Mouse (Mus musculus) macrophage (primary cell): ENCODE measurements around the gene Zfp687. TPM values are rescaled to one million over a fixed set of nuclear protein-coding genes. Genes with fewer than 3 reads are reported as not detected.

Source experiments
- H3K27ac ChIP-seq: fragments of 350-480 bp; formaldehyde crosslinking; 2 replicates; pipeline ENCODE4 v1.9.0; 2021
- H3K36me3 ChIP-seq: fragments of 350-480 bp; formaldehyde crosslinking; 2 replicates; pipeline ENCODE4 v1.9.0; 2021; ENCODE audit errors: inconsistent target
- H3K4me3 ChIP-seq: fragments of 350-480 bp; formaldehyde crosslinking; 2 replicates; pipeline ENCODE4 v1.9.0; 2021; ENCODE audit errors: inconsistent target
- H3K79me2 ChIP-seq: fragments of 350-480 bp; formaldehyde crosslinking; 2 replicates; pipeline ENCODE4 v1.9.0; 2021; ENCODE audit errors: inconsistent target
- WGBS: methylation state at CpG from one replicate; pipeline ENCODE4 v1.1.7; 2026; ENCODE audit warnings: inconsistent platforms; ENCODE audit not compliant: missing documents; 5-methylcytosine and 5-hydroxymethylcytosine counted together
- polyA plus RNA-seq: library from polyadenylated mRNA; stranded (reverse); fragments of 250-400 nt; gene quantifications from 3 replicates; pipeline ENCODE4 v1.2.4, GENCODE M21; 2018; ENCODE audit warnings: inconsistent platforms

Zfp687 gene
- polyA plus RNA-seq, 1 experiment from 2014 or later, result 8.9 TPM

- peaks cover 1% of the 10 kb centered on the region; the same call in 1 of the 2 replicates for H3K79me2 ChIP-seq
- H3K36me3 ChIP-seq, result peaks cover 72% of the 10 kb centered on the region
- H3K4me3 ChIP-seq, result no peak overlapping the region
- WGBS, result 87% methylated on average over 9 of the region's 9 CpGs
- H3K27ac ChIP-seq, result no peak overlapping the region
Measured at GRCm38 (mm10) chr3:95007706-95008105, 7.5 kb downstream of the Zfp687 start.

GRCm38 (mm10) chr3:95005651-95006050 lies 9.6 kb downstream of the Zfp687 start:
- Histone ChIP-seq H3K36me3 (peaks cover 74% of the 10 kb centered on the region), H3K79me2 (no peaks in the 10 kb centered on the region), H3K27ac (no peak overlapping the region), H3K4me3 (no peak overlapping the region)
- 94% methylated on average over 3 of the region's 3 CpGs for WGBS

GRCm38 (mm10) chr3:95003273-95003672 lies 12.0 kb downstream of the Zfp687 start:
- H3K79me2 ChIP-seq, result no peaks in the 10 kb centered on the region
- no peak overlapping the region for H3K27ac ChIP-seq
- peaks cover 76% of the 10 kb centered on the region for H3K36me3 ChIP-seq
- H3K4me3 ChIP-seq, result no peak overlapping the region

DNA sequence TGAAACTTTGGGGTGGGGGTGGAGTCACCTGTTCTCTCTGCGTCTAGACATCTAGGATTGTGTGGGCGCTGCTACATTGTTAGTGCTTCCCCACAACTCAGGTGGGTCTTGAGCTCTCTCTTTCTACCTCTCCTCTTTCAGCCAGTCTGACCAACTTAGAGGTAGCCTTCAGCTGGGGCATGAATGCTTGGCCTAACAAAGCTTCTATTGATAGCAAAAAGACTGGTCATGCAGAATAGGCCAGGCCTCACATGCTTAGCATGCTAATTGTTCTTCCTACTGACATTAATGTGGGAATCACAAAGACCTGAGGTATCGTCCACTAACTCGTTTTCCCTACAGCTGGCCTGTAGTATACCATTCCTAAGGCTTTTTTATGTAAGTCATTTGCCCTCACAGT lies 12.7 kb downstream of the Zfp687 start:
- 96% methylated on average over 4 of the region's 4 CpGs for WGBS
- H3K4me3 ChIP-seq, result no peak overlapping the region
- H3K27ac ChIP-seq, result no peak overlapping the region
- no peaks in the 10 kb centered on the region for H3K79me2 ChIP-seq
- peaks cover 74% of the 10 kb centered on the region for H3K36me3 ChIP-seq

DNA sequence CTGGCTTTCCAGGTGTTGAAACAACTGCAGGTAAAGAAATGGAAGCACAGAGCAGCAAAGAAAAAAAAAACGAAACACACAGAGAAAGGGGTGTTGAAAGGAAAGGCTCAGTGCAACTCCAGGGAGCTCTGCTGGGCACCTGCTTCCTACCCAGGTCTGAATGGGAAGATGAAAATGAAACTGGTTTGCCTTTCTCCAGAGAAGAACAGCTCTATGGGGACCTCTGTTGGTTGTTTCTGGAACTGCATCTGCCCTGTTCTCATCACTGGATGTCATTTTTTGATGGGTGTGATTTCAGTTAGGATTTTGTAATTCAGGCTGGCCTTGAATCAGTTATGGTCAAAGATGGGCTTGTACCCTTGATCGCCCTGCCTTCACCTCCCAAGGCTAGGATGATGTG lies 18.3 kb downstream of the Zfp687 start:
- WGBS, result 28% methylated on average over 2 of the region's 2 CpGs

GRCm38 (mm10) chr3:94989159-94989761 lies 26.0 kb downstream of the Zfp687 start:
- Histone ChIP-seq H3K4me3 (no peak overlapping the region), H3K27ac (no peak overlapping the region), H3K36me3 (peaks cover 26% of the 10 kb centered on the region; the same call in 1 of the 2 replicates), H3K79me2 (peaks cover 54% of the 10 kb centered on the region)
- 98% methylated on average over 9 of the region's 9 CpGs for WGBS

More for the DNA sequence above, 18.3 kb downstream of the Zfp687 start:
- peaks cover 10% of the 10 kb centered on the region; the same call in 1 of the 2 replicates for H3K79me2 ChIP-seq
- peak overlapping the region; percentile 2; the same call in 1 of the 2 replicates for H3K27ac ChIP-seq
- H3K36me3 ChIP-seq, result peaks cover 43% of the 10 kb centered on the region
- no peak overlapping the region for H3K4me3 ChIP-seq

GRCm38 (mm10) chr3:94987578-94987977 lies 27.7 kb downstream of the Zfp687 start:
- Histone ChIP-seq H3K36me3 (peaks cover 32% of the 10 kb centered on the region; the same call in 1 of the 2 replicates), H3K79me2 (peaks cover 70% of the 10 kb centered on the region), H3K4me3 (no peak overlapping the region), H3K27ac (peak overlapping the region; percentile 58)

DNA sequence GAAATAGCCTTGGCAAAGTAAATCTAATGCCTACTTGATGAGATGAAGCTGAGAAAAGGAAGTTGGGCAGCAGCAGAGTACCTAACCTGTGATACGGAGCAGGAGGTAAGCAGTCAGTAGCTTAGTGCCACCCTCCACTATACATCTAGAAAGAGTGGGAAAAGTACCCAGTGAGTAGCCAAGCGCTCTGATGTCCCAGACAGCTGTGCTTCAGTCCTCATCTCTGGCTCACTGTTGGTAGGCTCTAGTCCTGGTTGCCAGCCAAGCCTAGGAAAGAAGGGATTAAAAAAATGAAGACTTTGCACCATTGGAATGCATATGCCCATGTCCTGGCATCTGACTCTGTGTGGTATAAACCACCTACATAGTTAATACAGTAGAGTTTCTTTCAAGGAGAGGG lies 29.7 kb downstream of the Zfp687 start:
- Histone ChIP-seq H3K27ac (no peak overlapping the region), H3K36me3 (peaks cover 33% of the 10 kb centered on the region; the same call in 1 of the 2 replicates), H3K4me3 (no peak overlapping the region), H3K79me2 (peaks cover 90% of the 10 kb centered on the region)
- WGBS, result 95% methylated on average over 2 of the region's 2 CpGs

DNA sequence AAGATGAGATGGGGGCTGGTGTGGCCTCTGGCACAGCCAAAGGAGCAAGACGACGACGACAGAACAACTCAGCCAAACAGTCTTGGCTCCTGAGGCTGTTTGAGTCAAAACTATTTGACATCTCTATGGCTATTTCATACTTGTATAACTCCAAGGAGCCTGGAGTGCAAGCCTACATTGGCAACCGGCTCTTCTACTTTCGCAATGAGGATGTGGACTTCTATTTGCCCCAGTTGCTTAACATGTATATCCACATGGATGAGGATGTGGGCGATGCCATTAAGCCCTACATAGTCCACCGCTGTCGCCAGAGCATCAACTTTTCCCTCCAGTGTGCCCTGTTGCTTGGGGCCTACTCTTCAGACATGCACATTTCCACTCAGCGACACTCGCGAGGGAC lies 30.9 kb downstream of the Zfp687 start:
- H3K36me3 ChIP-seq, result peaks cover 27% of the 10 kb centered on the region; the same call in 1 of the 2 replicates
- H3K4me3 ChIP-seq, result no peak overlapping the region
- WGBS, result 80% methylated on average over 11 of the region's 11 CpGs
- no peak overlapping the region for H3K27ac ChIP-seq
- peaks cover 94% of the 10 kb centered on the region for H3K79me2 ChIP-seq

DNA sequence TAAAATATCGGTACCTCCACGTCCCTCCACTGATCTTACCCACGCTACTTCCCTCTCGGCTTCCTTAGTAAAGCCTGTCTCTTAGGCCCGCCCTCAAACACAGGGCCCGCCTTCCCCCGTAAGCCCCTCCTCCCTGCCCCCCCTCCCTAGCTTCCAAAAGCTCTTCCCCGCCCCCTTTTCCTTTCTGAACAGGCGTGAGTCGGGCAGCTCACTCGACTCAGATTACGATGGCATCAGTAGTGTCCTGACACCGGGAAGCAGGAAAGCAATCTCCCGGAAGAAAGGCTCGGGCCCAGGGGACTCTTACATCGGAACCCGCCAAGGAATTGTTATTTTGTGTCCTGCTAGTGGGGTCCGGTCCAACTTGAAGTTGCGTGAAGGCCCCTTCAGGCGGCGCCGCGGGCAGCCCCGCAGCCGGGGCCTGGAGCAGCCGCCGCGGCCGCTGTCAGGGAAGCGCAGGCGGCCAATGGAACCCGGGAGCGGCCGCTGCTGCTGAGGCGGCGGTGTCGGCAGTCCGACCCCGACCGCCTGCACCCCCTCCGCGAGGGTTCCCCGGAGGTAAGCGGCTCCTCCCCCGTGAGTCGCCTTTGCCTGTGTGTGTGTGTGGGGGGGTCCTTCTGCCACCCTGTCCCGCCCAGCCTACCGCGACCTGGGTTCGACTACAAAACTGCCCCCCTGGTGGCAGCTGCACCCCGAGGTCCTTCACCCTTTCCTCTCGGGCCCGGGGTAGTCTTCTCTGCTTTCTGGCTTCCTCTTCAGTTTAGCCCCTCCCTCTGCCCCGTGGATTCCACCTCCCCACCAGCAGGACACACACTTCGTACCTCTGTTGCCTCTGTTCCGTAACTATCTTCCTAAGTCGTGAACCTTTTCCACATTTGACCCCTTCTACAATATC lies 40.5 kb downstream of the Zfp687 start, which contains the start of gene Pi4kb:
Gene Pi4kb (plus strand): TSS at position 204 of the 895 bp plus-strand sequence.
- under 1% methylated on average over 57 of the region's 57 CpGs for WGBS

GRCm38 (mm10) chr3:94974026-94974527 lies 41.2 kb downstream of the Zfp687 start:
- peaks cover 42% of the 10 kb centered on the region for H3K79me2 ChIP-seq
- H3K4me3 ChIP-seq, result peak overlapping the region; percentile 76
- H3K36me3 ChIP-seq, result no peaks in the 10 kb centered on the region
- peak overlapping the region; percentile 83 for H3K27ac ChIP-seq
- 30% methylated on average over 9 of the region's 9 CpGs for WGBS

More for the DNA sequence above, 40.5 kb downstream of the Zfp687 start, which contains the start of gene Pi4kb:
- peak within 1 kb of the TSS; percentile 83 for H3K27ac ChIP-seq
- peaks cover 49% of the 10 kb centered on the region for H3K79me2 ChIP-seq
- no peaks in the 10 kb centered on the region for H3K36me3 ChIP-seq
- H3K4me3 ChIP-seq, result peak within 1 kb of the TSS; percentile 76

DNA sequence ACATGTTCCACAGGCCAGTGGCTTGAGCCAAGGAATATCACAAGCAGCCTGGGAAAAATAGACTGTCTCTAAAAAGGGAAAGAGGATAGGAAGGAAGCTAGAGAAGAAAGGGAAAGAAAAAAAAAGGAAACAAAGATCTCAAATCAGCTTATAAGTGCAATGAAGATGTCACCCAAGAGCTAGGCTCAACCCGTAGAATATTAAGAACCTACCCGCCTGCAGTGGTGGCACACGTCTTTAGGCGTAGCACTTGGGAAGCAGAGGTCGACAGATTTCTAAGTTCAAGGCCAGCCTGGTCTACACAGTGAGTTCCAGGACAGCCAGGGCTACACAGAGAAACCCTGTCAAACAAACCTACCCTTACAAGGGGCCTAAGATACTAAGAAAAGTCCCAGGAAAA lies 41.6 kb downstream of the Zfp687 start:
- no peak overlapping the region for H3K4me3 ChIP-seq
- no peaks in the 10 kb centered on the region for H3K36me3 ChIP-seq
- 89% methylated on average over 3 of the region's 5 CpGs for WGBS
- no peak overlapping the region for H3K27ac ChIP-seq
- H3K79me2 ChIP-seq, result peaks cover 37% of the 10 kb centered on the region

GRCm38 (mm10) chr3:94972552-94972951 lies 42.7 kb downstream of the Zfp687 start:
- WGBS, result 92% methylated on average over 3 of the region's 3 CpGs

GRCm38 (mm10) chr3:94965878-94966277 lies 49.4 kb downstream of the Zfp687 start:
- Histone ChIP-seq H3K4me3 (no peak overlapping the region), H3K79me2 (no peaks in the 10 kb centered on the region), H3K27ac (no peak overlapping the region), H3K36me3 (no peaks in the 10 kb centered on the region)
- WGBS, result 57% methylated on average over 1 of the region's 1 CpGs

More at GRCm38 (mm10) chr3:94972552-94972951, 42.7 kb downstream of the Zfp687 start:
- H3K4me3 ChIP-seq, result no peak overlapping the region
- H3K36me3 ChIP-seq, result no peaks in the 10 kb centered on the region
- peaks cover 27% of the 10 kb centered on the region for H3K79me2 ChIP-seq
- H3K27ac ChIP-seq, result no peak overlapping the region

DNA sequence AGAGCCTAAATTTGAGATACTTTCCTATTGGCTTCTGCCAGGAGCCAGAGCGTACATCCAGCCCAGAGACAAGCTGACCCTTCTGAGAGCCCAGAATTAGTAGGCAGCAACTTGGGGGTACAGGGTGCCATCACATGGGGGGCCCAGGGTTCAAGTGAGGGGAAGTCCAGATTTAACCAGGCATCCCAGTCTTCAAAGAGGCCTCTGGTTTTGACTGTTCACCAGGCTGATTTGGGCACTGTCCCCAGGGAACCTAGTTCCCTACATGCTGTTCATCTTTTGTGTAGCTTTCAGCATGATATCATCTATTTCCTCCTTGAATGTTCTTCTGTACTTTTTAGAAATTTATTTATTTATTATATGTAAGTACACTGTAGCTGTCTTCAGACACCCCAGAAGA lies 50.3 kb downstream of the Zfp687 start:
- no peak overlapping the region for H3K4me3 ChIP-seq
- no peaks in the 10 kb centered on the region for H3K79me2 ChIP-seq
- WGBS, result 100% methylated on average over 1 of the region's 1 CpGs
- no peak overlapping the region for H3K27ac ChIP-seq
- no peaks in the 10 kb centered on the region for H3K36me3 ChIP-seq
